Mouse (Mus musculus): Measurements from ENCODE around the gene Gm28048.

- no peak for TF ChIP-seq CTCF (IDR thresholded peaks at IDR 0.05; ENCODE audit: borderline replicate concordance, insufficient read depth, low read depth, low read length)
- no peak for TF ChIP-seq POLR2A (IDR thresholded peaks at IDR 0.05; ENCODE audit: borderline replicate concordance, insufficient read depth, low read length)
Observed at GRCm38 (mm10) chr11:22876680-22877330, 105.1 kb downstream of the Gm28048 start.

All from cerebellum, adult 2 months (tissue).